Mouse (Mus musculus) neural tube, embryonic 13.5 days (tissue): ENCODE measurements around the gene Gpr61. TPM values are rescaled to one million over a fixed set of nuclear protein-coding genes. Genes with fewer than 3 reads are reported as not detected.

Experiments used
- ATAC-seq: fragments of 200-750 bp; cut with Nextera tagmentation; 2 replicates; pipeline ENCODE4 v1.8.0; 2017; ENCODE audit warnings: low read depth, mild to moderate bottlenecking, moderate TSS enrichment, moderate library complexity
- H3K27ac ChIP-seq: fragments of 300-500 bp; sonication (generic); replicated peaks from 2 replicates; pipeline ENCODE4 v1.5.1; 2015; ENCODE audit warnings: moderate library complexity, mild to moderate bottlenecking, inconsistent platforms
- H3K27me3 ChIP-seq: fragments of 300-500 bp; sonication (generic); 2 replicates; pipeline ENCODE4 v1.6.1; 2015; ENCODE audit warnings: mild to moderate bottlenecking, inconsistent platforms
- H3K36me3 ChIP-seq: fragments of 300-500 bp; sonication (generic); 2 replicates; pipeline ENCODE4 v1.6.1; 2015; ENCODE audit warnings: mild to moderate bottlenecking, inconsistent platforms
- H3K4me1 ChIP-seq: fragments of 300-500 bp; sonication (generic); replicated peaks from 2 replicates; pipeline ENCODE4 v1.6.1; 2015; ENCODE audit warnings: inconsistent platforms
- H3K4me2 ChIP-seq: fragments of 300-500 bp; sonication (generic); 2 replicates; pipeline ENCODE4 v1.6.1; 2015; ENCODE audit warnings: inconsistent platforms, mild to moderate bottlenecking, moderate library complexity
- H3K4me3 ChIP-seq: fragments of 300-500 bp; sonication (generic); 2 replicates; pipeline ENCODE4 v1.5.1; 2015; ENCODE audit warnings: mild to moderate bottlenecking, inconsistent platforms
- H3K9ac ChIP-seq: fragments of 300-500 bp; sonication (generic); 2 replicates; pipeline ENCODE4 v1.6.1; 2015; ENCODE audit warnings: moderate library complexity, mild to moderate bottlenecking, inconsistent platforms
- H3K9me3 ChIP-seq: fragments of 300-500 bp; sonication (generic); 2 replicates; pipeline ENCODE4 v1.6.1; 2016; ENCODE audit warnings: inconsistent platforms
- WGBS: fragments of 180-500 bp; shearing (Covaris S2); methylation state at CpG from one replicate; pipeline ENCODE4 v1.1.7; 2015; 5-methylcytosine and 5-hydroxymethylcytosine counted together
- polyA plus RNA-seq: library from polyadenylated mRNA; unstranded; fragments of >200 nt; fragmentation: Nextera tagmentation; extraction: Ambion mirVana; gene quantifications from 2 replicates; pipeline ENCODE4 v1.2.1, GENCODE M21; 2015

Gpr61 gene
- polyA plus RNA-seq, 1 experiment from 2014 or later, result 4.2 TPM

GRCm38 (mm10) chr3:108123242-108123641, 31.4 kb downstream of the Gpr61 start:
- Histone ChIP-seq H3K27ac (no peak overlapping the region), H3K27me3 (no peaks in the 10 kb centered on the region), H3K4me2 (no peak overlapping the region), H3K9ac (no peak overlapping the region), H3K4me1 (no peaks in the 10 kb centered on the region), H3K9me3 (no peaks in the 10 kb centered on the region), H3K36me3 (peaks cover 43% of the 10 kb centered on the region), H3K4me3 (no peak overlapping the region)
- 92% methylated on average over 5 of the region's 5 CpGs for WGBS
- ATAC-seq, result no peak

GRCm38 (mm10) chr3:108121101-108121500, 33.6 kb downstream of the Gpr61 start:
- H3K27ac ChIP-seq, result no peak overlapping the region
- ATAC-seq, result no peak
- no peak overlapping the region for H3K4me3 ChIP-seq
- H3K9me3 ChIP-seq, result no peaks in the 10 kb centered on the region
- whole genome bisulfite sequencing, result 85% methylated on average over 3 of the region's 3 CpGs
- H3K27me3 ChIP-seq, result no peaks in the 10 kb centered on the region
- no peak overlapping the region for H3K4me2 ChIP-seq
- H3K36me3 ChIP-seq, result peaks cover 63% of the 10 kb centered on the region
- H3K9ac ChIP-seq, result no peak overlapping the region
- no peaks in the 10 kb centered on the region for H3K4me1 ChIP-seq

- Histone ChIP-seq H3K4me1 (no peaks in the 10 kb centered on the region), H3K9me3 (no peaks in the 10 kb centered on the region), H3K36me3 (peaks cover 74% of the 10 kb centered on the region), H3K4me2 (no peak overlapping the region), H3K27ac (no peak overlapping the region), H3K9ac (no peak overlapping the region), H3K4me3 (no peak overlapping the region), H3K27me3 (no peaks in the 10 kb centered on the region)
- no peak for ATAC-seq
- WGBS, result 92% methylated on average over 6 of the region's 6 CpGs
These were observed 37.2 kb downstream of the Gpr61 start for GRCm38 (mm10) chr3:108117465-108117864.

- Histone ChIP-seq H3K4me2 (no peak overlapping the region), H3K9ac (no peak overlapping the region), H3K27me3 (no peaks in the 10 kb centered on the region), H3K36me3 (peaks cover 79% of the 10 kb centered on the region), H3K27ac (0 out of 2 replicates have a peak overlapping the region, but pooled peaks have one; percentile 11), H3K9me3 (no peaks in the 10 kb centered on the region), H3K4me1 (no peaks in the 10 kb centered on the region), H3K4me3 (no peak overlapping the region)
- WGBS, result 94% methylated on average over 7 of the region's 7 CpGs
- no peak for ATAC-seq
These were observed 40.9 kb downstream of the Gpr61 start for GRCm38 (mm10) chr3:108113591-108114289.

- no peaks in the 10 kb centered on the region for H3K9me3 ChIP-seq
- peaks cover 78% of the 10 kb centered on the region for H3K36me3 ChIP-seq
- WGBS, result 77% methylated on average over 4 of the region's 4 CpGs
- no peak overlapping the region for H3K4me2 ChIP-seq
- H3K4me3 ChIP-seq, result no peak overlapping the region
- no peaks in the 10 kb centered on the region for H3K4me1 ChIP-seq
- no peak overlapping the region for H3K9ac ChIP-seq
- no peak for ATAC-seq
- no peaks in the 10 kb centered on the region for H3K27me3 ChIP-seq
- no peak overlapping the region for H3K27ac ChIP-seq
These were observed 42.0 kb downstream of the Gpr61 start for GRCm38 (mm10) chr3:108112666-108113065.

GRCm38 (mm10) chr3:108112246-108112645, 42.4 kb downstream of the Gpr61 start:
- Histone ChIP-seq H3K4me2 (no peak overlapping the region), H3K9ac (no peak overlapping the region), H3K27me3 (no peaks in the 10 kb centered on the region), H3K4me1 (no peaks in the 10 kb centered on the region), H3K27ac (no peak overlapping the region), H3K9me3 (no peaks in the 10 kb centered on the region), H3K36me3 (peaks cover 76% of the 10 kb centered on the region), H3K4me3 (no peak overlapping the region)
- 83% methylated on average over 7 of the region's 7 CpGs for WGBS
- no peak for ATAC-seq

- no peak for ATAC-seq
- Histone ChIP-seq H3K9me3 (no peaks in the 10 kb centered on the region), H3K36me3 (peaks cover 76% of the 10 kb centered on the region), H3K9ac (no peak overlapping the region), H3K4me1 (no peaks in the 10 kb centered on the region), H3K4me2 (no peak overlapping the region), H3K27me3 (no peaks in the 10 kb centered on the region), H3K4me3 (no peak overlapping the region), H3K27ac (no peak overlapping the region)
- 84% methylated on average over 5 of the region's 5 CpGs for WGBS
These were observed 43.4 kb downstream of the Gpr61 start for GRCm38 (mm10) chr3:108111320-108111719.

- Histone ChIP-seq H3K36me3 (peaks cover 43% of the 10 kb centered on the region), H3K4me1 (peaks cover 10% of the 10 kb centered on the region; the same call in 1 of the 2 replicates), H3K27ac (no peak overlapping the region), H3K4me2 (no peak overlapping the region), H3K4me3 (no peak overlapping the region), H3K27me3 (no peaks in the 10 kb centered on the region), H3K9me3 (no peaks in the 10 kb centered on the region), H3K9ac (no peak overlapping the region)
- ATAC-seq, result no peak
- WGBS, result 81% methylated on average over 3 of the region's 3 CpGs
These were observed 49.4 kb downstream of the Gpr61 start for GRCm38 (mm10) chr3:108105281-108105680.

- peaks cover 17% of the 10 kb centered on the region; the same call in 1 of the 2 replicates for H3K36me3 ChIP-seq
- no peak overlapping the region for H3K4me2 ChIP-seq
- no peak overlapping the region for H3K27ac ChIP-seq
- 80% methylated on average over 6 of the region's 6 CpGs for WGBS
- H3K9me3 ChIP-seq, result no peaks in the 10 kb centered on the region
- peaks cover 10% of the 10 kb centered on the region; the same call in 1 of the 2 replicates for H3K4me1 ChIP-seq
- no peak overlapping the region for H3K9ac ChIP-seq
- no peaks in the 10 kb centered on the region for H3K27me3 ChIP-seq
- H3K4me3 ChIP-seq, result no peak overlapping the region
- ATAC-seq, result no peak
These were observed 52.6 kb downstream of the Gpr61 start for GRCm38 (mm10) chr3:108102075-108102474.

- Histone ChIP-seq H3K27me3 (no peaks in the 10 kb centered on the region), H3K4me1 (peaks cover 10% of the 10 kb centered on the region; the same call in 1 of the 2 replicates), H3K4me3 (no peak overlapping the region), H3K9ac (0 out of 2 replicates have a peak overlapping the region, but pooled peaks have one; percentile 31), H3K27ac (peak overlapping the region; percentile 46; the same call in 1 of the 2 replicates), H3K9me3 (no peaks in the 10 kb centered on the region), H3K36me3 (0 out of 2 replicates have a peak, but pooled peaks cover 12% of the 10 kb centered on the region), H3K4me2 (no peak overlapping the region)
- no peak for ATAC-seq
- 28% methylated on average over 3 of the region's 3 CpGs for WGBS
These were observed 53.1 kb downstream of the Gpr61 start for GRCm38 (mm10) chr3:108101594-108101993.
